Mouse (Mus musculus) embryo, embryonic 11.5 days (tissue): ENCODE results near the gene Gm17660.
A peak's percentile ranks its signal among the peaks of the same experiment; 100 is the strongest.
"Not testable (repeated sequence)": the region's sequence is repeated elsewhere in the genome, so short reads cannot be mapped to it uniquely, and the experiment has no call there.

Experiments
- DNase-seq: peaks from one replicate; pipeline ENCODE4 v3.0.0-alpha.2; 2012; ENCODE audit warnings: low read depth, low spot score

Gene Gm17660

GRCm38 (mm10) chr5:104042906-104043305 lies 34.5 kb downstream of the Gm17660 start:
- no peak for DNase-seq

GRCm38 (mm10) chr5:104039154-104039932 lies 38.1 kb downstream of the Gm17660 start:
- DNase-seq: no peak

- no peak for DNase-seq
Measured at GRCm38 (mm10) chr5:104036686-104037085, 40.7 kb downstream of the Gm17660 start.

GRCm38 (mm10) chr5:104035824-104036223 lies 41.6 kb downstream of the Gm17660 start:
- no peak for DNase-seq

- no peak for DNase-seq
Measured at GRCm38 (mm10) chr5:104035066-104035465, 42.3 kb downstream of the Gm17660 start.

- no peak for DNase-seq
Measured at GRCm38 (mm10) chr5:104032434-104033097, 44.8 kb downstream of the Gm17660 start.

GRCm38 (mm10) chr5:104025245-104025854 lies 52.1 kb downstream of the Gm17660 start:
- no peak for DNase-seq

GRCm38 (mm10) chr5:104024762-104025161 lies 52.6 kb downstream of the Gm17660 start:
- no peak for DNase-seq

GRCm38 (mm10) chr5:104024193-104024592 lies 53.2 kb downstream of the Gm17660 start:
- DNase-seq: not testable (repeated sequence)

- DNase-seq: no peak
Measured at GRCm38 (mm10) chr5:104023289-104024020, 54.0 kb downstream of the Gm17660 start.

GRCm38 (mm10) chr5:104022558-104022957 lies 54.9 kb downstream of the Gm17660 start:
- DNase-seq: no peak

GRCm38 (mm10) chr5:104021597-104022378 lies 55.6 kb downstream of the Gm17660 start, which contains the start of gene Hsd17b11:
Hsd17b11 (minus strand) TSS chr5:104021919.
- peak; percentile 55 for DNase-seq
